Mouse (Mus musculus) limb, embryonic 11.5 days (tissue): ENCODE data around the gene Pald1. TPM values are rescaled to one million over a fixed set of nuclear protein-coding genes. Genes with fewer than 3 reads are reported as not detected.

Experiments used
- ATAC-seq: fragments of 200-750 bp; cut with Nextera tagmentation; 2 replicates; pipeline ENCODE4 v1.8.0; 2017; ENCODE audit warnings: low read depth; ENCODE audit not compliant: insufficient number of reproducible peaks, low FRiP score, low TSS enrichment
- DNase-seq: peaks from one replicate; pipeline ENCODE4 v3.0.0-alpha.2; 2015; ENCODE audit warnings: low spot score
- H3K27ac ChIP-seq: fragments of 300-500 bp; sonication (generic); replicated peaks from 2 replicates; pipeline ENCODE4 v1.5.1; 2014; ENCODE audit warnings: low read depth, mild to moderate bottlenecking, low read length
- H3K27me3 ChIP-seq: fragments of 300-500 bp; sonication (generic); 2 replicates; pipeline ENCODE4 v1.6.1; 2014; ENCODE audit warnings: mild to moderate bottlenecking, low read length, mixed read lengths; ENCODE audit not compliant: control insufficient read depth, insufficient read depth
- H3K36me3 ChIP-seq: fragments of 300-500 bp; sonication (generic); 2 replicates; pipeline ENCODE4 v1.6.1; 2014; ENCODE audit warnings: mild to moderate bottlenecking, low read length, moderate library complexity, mixed read lengths; ENCODE audit not compliant: control insufficient read depth, insufficient read depth
- H3K4me1 ChIP-seq: fragments of 300-500 bp; sonication (generic); 2 replicates; pipeline ENCODE4 v1.6.1; 2014; ENCODE audit warnings: low read length, mixed read lengths; ENCODE audit not compliant: control insufficient read depth, insufficient read depth
- H3K4me2 ChIP-seq: fragments of 300-500 bp; sonication (generic); 2 replicates; pipeline ENCODE4 v1.6.1; 2014; ENCODE audit warnings: low read depth, mild to moderate bottlenecking, moderate library complexity; ENCODE audit not compliant: severe bottlenecking
- H3K4me3 ChIP-seq: fragments of 300-500 bp; sonication (generic); 2 replicates; pipeline ENCODE4 v1.5.1; 2014; ENCODE audit warnings: low read depth, low read length
- H3K9ac ChIP-seq: fragments of 300-500 bp; sonication (generic); 2 replicates; pipeline ENCODE4 v1.6.1; 2014; ENCODE audit warnings: mild to moderate bottlenecking, low read length
- H3K9me3 ChIP-seq: fragments of 300-500 bp; sonication (generic); 2 replicates; pipeline ENCODE4 v1.6.1; 2016; ENCODE audit warnings: low read length; ENCODE audit not compliant: control insufficient read depth
- WGBS: fragments of 180-500 bp; shearing (Covaris S2); extraction: QIAGEN DNeasy Blood & Tissue Kit; methylation state at CpG from one replicate; pipeline ENCODE4 v1.1.7; 2014; 5-methylcytosine and 5-hydroxymethylcytosine counted together
- polyA plus RNA-seq: library from polyadenylated mRNA; unstranded; fragments of >200 nt; fragmentation: Nextera tagmentation; extraction: Ambion mirVana; gene quantifications from 2 replicates; pipeline ENCODE4 v1.2.1, GENCODE M21; 2014

Pald1 gene
- polyA plus RNA-seq, 1 experiment from 2014 or later: 17.0 TPM

DNA sequence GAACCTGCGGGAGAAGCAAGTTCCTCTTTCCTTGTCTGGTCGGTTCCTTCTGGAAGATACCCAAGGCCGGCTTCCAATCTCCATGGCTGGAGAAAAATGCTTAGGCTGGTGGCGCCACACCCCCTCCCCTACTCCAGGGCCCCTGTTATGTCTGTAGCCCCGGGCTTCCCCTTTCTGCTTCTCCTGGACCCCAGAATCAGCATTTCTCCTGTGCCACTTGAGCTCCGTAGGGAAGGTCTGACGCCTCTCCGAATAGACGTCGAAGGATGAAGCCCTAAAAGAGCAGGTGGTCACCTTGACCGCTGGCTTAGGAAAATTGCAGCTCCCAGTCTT, 351 bp upstream of the Pald1 start:
- Histone ChIP-seq H3K36me3 (no peaks in the 10 kb centered on the region), H3K9ac (peak overlapping the region; percentile 70), H3K9me3 (no peaks in the 10 kb centered on the region), H3K27ac (no peak overlapping the region), H3K27me3 (no peaks in the 10 kb centered on the region), H3K4me2 (peak overlapping the region; percentile 74), H3K4me1 (peaks cover 16% of the 10 kb centered on the region), H3K4me3 (peak overlapping the region; percentile 67)
- DNase-seq (no peak), ATAC-seq (peak; percentile 3; the same call in 1 of the 2 replicates)
- 3% methylated on average over 11 of the region's 11 CpGs for WGBS

GRCm38 (mm10) chr10:61382281-61382731, 1.0 kb downstream of the Pald1 start:
- H3K27ac ChIP-seq: no peak overlapping the region
- under 1% methylated on average over 8 of the region's 8 CpGs for WGBS
- peak; percentile 41 for DNase-seq
- peak overlapping the region; percentile 67 for H3K4me3 ChIP-seq
- peaks cover 16% of the 10 kb centered on the region for H3K4me1 ChIP-seq
- no peaks in the 10 kb centered on the region for H3K36me3 ChIP-seq
- peak; percentile 13; the same call in 1 of the 2 replicates for ATAC-seq
- peak overlapping the region; percentile 74 for H3K4me2 ChIP-seq
- peak overlapping the region; percentile 70 for H3K9ac ChIP-seq
- H3K27me3 ChIP-seq: no peaks in the 10 kb centered on the region
- no peaks in the 10 kb centered on the region for H3K9me3 ChIP-seq

DNA sequence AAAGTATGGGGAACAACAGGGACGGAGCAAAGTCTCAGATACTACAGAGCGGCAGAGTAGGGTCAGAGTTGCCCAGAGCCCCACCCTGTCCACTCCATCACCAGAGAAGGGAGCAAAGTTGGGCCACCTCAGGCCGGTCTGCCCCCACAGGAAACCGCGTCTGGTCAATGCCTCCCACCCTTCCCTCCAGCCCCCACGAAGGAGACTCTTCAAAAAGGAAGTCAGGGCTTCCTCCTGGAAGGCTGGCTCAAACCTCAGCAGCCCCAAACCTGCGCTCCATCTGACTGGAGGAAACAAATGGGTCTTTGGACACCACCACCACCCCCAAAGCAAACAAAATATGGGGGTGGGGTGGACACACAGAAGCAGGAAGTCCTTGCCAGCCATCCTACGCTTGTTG, 1.5 kb downstream of the Pald1 start:
- H3K9me3 ChIP-seq: no peaks in the 10 kb centered on the region
- H3K27me3 ChIP-seq: no peaks in the 10 kb centered on the region
- ATAC-seq (no peak), DNase-seq (no peak)
- H3K27ac ChIP-seq: no peak overlapping the region
- WGBS: 11% methylated on average over 8 of the region's 8 CpGs
- peaks cover 16% of the 10 kb centered on the region for H3K4me1 ChIP-seq
- H3K36me3 ChIP-seq: no peaks in the 10 kb centered on the region
- H3K4me3 ChIP-seq: peak overlapping the region; percentile 67
- peak overlapping the region; percentile 74 for H3K4me2 ChIP-seq
- peak overlapping the region; percentile 70; the same call in 1 of the 2 replicates for H3K9ac ChIP-seq

- peaks cover 16% of the 10 kb centered on the region for H3K4me1 ChIP-seq
- H3K9me3 ChIP-seq: no peaks in the 10 kb centered on the region
- ATAC-seq (no peak), DNase-seq (no peak)
- no peak overlapping the region for H3K27ac ChIP-seq
- H3K4me3 ChIP-seq: no peak overlapping the region
- H3K27me3 ChIP-seq: no peaks in the 10 kb centered on the region
- no peaks in the 10 kb centered on the region for H3K36me3 ChIP-seq
- H3K9ac ChIP-seq: 0 out of 2 replicates have a peak overlapping the region, but pooled peaks have one; percentile 23
- 24% methylated on average over 9 of the region's 9 CpGs for WGBS
- no peak overlapping the region for H3K4me2 ChIP-seq
Measured at GRCm38 (mm10) chr10:61380186-61380585, 3.1 kb downstream of the Pald1 start.

- H3K27ac ChIP-seq: no peak overlapping the region
- WGBS: 91% methylated on average over 13 of the region's 13 CpGs
- no peak overlapping the region for H3K9ac ChIP-seq
Measured at GRCm38 (mm10) chr10:61379340-61380040, 3.8 kb downstream of the Pald1 start.

DNA sequence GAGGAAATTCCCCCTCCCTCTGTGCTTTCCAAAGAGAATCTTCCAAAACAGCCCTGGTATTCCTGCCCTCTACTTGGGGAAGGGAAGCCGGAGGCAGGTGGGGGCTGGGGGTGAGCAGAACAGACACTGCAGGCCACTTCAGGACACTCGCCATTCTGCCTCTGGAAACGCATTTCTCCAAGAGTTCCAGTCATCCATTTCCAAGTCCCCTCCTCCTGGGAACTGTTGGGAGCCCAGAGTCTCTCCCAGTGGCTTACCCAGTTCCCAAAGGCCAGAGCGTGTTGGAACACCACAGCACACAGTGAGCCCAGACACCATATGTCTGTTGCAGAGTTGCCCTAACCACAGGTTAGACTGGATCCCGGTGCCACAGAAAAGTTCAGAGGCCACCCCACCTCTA, 4.6 kb downstream of the Pald1 start:
- Histone ChIP-seq H3K9ac (no peak overlapping the region), H3K4me1 (peaks cover 16% of the 10 kb centered on the region), H3K4me3 (no peak overlapping the region), H3K27ac (no peak overlapping the region), H3K36me3 (no peaks in the 10 kb centered on the region), H3K27me3 (no peaks in the 10 kb centered on the region), H3K4me2 (no peak overlapping the region), H3K9me3 (no peaks in the 10 kb centered on the region)
- ATAC-seq: no peak
- DNase-seq: no peak
- 86% methylated on average over 5 of the region's 5 CpGs for WGBS

More at GRCm38 (mm10) chr10:61379340-61380040, 3.8 kb downstream of the Pald1 start:
- ATAC-seq (no peak), DNase-seq (no peak)
- H3K9me3 ChIP-seq: no peaks in the 10 kb centered on the region
- no peaks in the 10 kb centered on the region for H3K36me3 ChIP-seq
- peaks cover 16% of the 10 kb centered on the region for H3K4me1 ChIP-seq
- no peak overlapping the region for H3K4me3 ChIP-seq
- no peak overlapping the region for H3K4me2 ChIP-seq
- no peaks in the 10 kb centered on the region for H3K27me3 ChIP-seq

DNA sequence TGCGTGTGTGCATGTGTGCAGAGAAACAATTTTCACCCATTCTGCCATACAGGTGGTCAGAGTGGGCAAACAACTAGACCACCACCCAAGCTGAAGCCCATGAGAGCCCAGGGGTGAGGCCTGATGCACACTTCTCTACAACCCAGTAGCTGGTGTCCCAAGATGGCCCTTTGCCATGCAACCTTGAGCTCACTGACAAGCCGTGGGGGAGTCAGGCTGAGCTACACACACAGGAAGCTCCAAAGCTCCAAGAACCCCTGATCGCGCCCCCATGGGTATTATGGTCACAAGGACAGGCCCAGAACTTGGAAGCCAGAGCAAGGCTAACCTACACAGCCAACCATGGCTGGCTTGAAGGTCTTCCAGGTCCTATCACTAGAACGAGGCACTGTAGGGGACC, 5.3 kb downstream of the Pald1 start:
- Histone ChIP-seq H3K36me3 (no peaks in the 10 kb centered on the region), H3K27ac (no peak overlapping the region), H3K9me3 (no peaks in the 10 kb centered on the region), H3K4me3 (no peak overlapping the region), H3K4me1 (peaks cover 16% of the 10 kb centered on the region), H3K9ac (no peak overlapping the region), H3K4me2 (no peak overlapping the region), H3K27me3 (no peaks in the 10 kb centered on the region)
- DNase-seq (no peak), ATAC-seq (no peak)
- WGBS: 91% methylated on average over 5 of the region's 5 CpGs

GRCm38 (mm10) chr10:61374771-61375481, 8.4 kb downstream of the Pald1 start:
- ATAC-seq: no peak
- Histone ChIP-seq H3K9me3 (no peaks in the 10 kb centered on the region), H3K36me3 (no peaks in the 10 kb centered on the region), H3K4me1 (peaks cover 21% of the 10 kb centered on the region), H3K27me3 (no peaks in the 10 kb centered on the region), H3K27ac (no peak overlapping the region), H3K4me3 (no peak overlapping the region), H3K9ac (no peak overlapping the region), H3K4me2 (no peak overlapping the region)
- DNase-seq: no peak
- 85% methylated on average over 6 of the region's 6 CpGs for WGBS
